Mouse (Mus musculus): ENCODE measurements around the gene Tbc1d22b. TPM values are rescaled to one million over a fixed set of nuclear protein-coding genes. Genes with fewer than 3 reads are reported as not detected.
A peak's percentile ranks its signal among the peaks of the same experiment; 100 is the strongest.
"Not testable (repeated sequence)": the region's sequence is repeated elsewhere in the genome, so short reads cannot be mapped to it uniquely, and the experiment has no call there.

Gene Tbc1d22b
- polyA plus RNA-seq, 1 experiment, result 27.3 TPM

DNA sequence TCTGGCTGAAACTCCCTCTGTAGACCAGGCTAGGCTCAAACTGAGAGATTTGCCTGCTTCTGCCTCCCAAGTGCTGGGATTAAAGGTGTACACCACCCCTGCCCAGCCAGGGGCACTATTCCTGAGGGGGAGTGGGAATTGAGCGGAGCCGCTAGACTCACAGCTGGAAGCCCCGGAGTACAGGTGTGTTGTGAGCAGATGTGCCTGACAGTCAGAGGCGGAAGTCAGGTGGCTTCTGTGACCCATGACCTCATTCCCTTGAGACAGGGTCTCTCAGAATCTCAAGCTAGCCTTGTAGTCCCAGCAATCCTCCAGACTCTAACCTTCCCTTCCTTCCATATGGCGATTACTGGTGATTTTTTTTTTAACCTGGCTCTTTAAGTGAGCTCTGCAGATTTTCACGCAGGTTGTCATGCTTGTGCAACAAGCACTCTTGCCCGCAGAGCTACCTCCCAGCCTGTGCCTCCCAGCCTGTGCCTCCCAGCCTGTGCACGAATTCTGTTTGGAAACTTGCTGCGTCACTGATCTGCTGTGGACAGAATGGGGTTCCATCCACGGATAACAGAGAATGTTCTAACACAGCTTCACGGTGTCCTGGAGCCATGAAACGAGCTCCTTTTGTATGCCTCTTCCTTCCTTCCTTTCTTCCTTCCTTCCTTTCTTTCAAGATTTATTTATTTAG is 40.5 kb upstream of the Tbc1d22b start:
- Histone ChIP-seq H3K4me3 (ENCODE audit: low read depth, low read length) (no peak overlapping the region), H3K27me3 (ENCODE audit: control insufficient read depth, insufficient read depth, low read length) (no peaks in the 10 kb centered on the region), H3K4me1 (ENCODE audit: control insufficient read depth, insufficient read depth, insufficient read length, low read length) (peaks cover 4% of the 10 kb centered on the region), H3K36me3 (ENCODE audit: control insufficient read depth, insufficient read depth, low read length) (no peaks in the 10 kb centered on the region), H3K27ac (ENCODE audit: insufficient read depth, low read depth, low read length) (no peak overlapping the region)
- TF ChIP-seq CTCF (IDR thresholded peaks at IDR 0.05; ENCODE audit: extremely low read depth, insufficient read length, insufficient replicate concordance, low read depth, low read length), result no peak
- TF ChIP-seq POLR2A (IDR thresholded peaks at IDR 0.05; ENCODE audit: low read depth, low read length), result no peak
- whole genome bisulfite sequencing, result 73% methylated on average over 12 of the region's 12 CpGs

DNA sequence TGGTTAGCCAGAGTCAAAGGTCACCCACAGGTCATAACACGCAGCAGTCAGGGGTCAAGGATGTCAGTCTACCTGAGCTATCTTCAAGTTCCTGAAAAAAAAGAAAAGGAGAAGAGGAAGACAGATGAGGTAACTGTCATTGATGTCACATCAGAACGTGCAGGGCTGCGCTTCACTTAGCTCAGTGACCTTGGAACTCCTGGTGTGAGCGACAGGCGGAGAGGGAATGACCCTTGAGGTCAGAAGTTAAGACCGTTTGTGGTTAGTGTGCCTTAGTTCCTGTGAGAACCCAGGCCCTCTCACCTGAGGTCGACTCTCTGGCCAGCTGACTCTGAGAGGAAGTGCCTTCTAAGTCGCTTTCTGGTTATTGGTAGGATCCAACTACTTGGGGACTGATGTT is 38.9 kb upstream of the Tbc1d22b start:
- Histone ChIP-seq H3K27ac (ENCODE audit: insufficient read depth, low read depth, low read length) (no peak overlapping the region), H3K4me3 (ENCODE audit: low read depth, low read length) (no peak overlapping the region), H3K36me3 (ENCODE audit: control insufficient read depth, insufficient read depth, low read length) (no peaks in the 10 kb centered on the region), H3K27me3 (ENCODE audit: control insufficient read depth, insufficient read depth, low read length) (no peaks in the 10 kb centered on the region), H3K4me1 (ENCODE audit: control insufficient read depth, insufficient read depth, insufficient read length, low read length) (peaks cover 2% of the 10 kb centered on the region; the same call in 1 of the 2 replicates)
- WGBS, result 64% methylated on average over 8 of the region's 8 CpGs
- TF ChIP-seq CTCF (IDR thresholded peaks at IDR 0.05; ENCODE audit: extremely low read depth, insufficient read length, insufficient replicate concordance, low read depth, low read length) (no peak), POLR2A (IDR thresholded peaks at IDR 0.05; ENCODE audit: low read depth, low read length) (no peak)

DNA sequence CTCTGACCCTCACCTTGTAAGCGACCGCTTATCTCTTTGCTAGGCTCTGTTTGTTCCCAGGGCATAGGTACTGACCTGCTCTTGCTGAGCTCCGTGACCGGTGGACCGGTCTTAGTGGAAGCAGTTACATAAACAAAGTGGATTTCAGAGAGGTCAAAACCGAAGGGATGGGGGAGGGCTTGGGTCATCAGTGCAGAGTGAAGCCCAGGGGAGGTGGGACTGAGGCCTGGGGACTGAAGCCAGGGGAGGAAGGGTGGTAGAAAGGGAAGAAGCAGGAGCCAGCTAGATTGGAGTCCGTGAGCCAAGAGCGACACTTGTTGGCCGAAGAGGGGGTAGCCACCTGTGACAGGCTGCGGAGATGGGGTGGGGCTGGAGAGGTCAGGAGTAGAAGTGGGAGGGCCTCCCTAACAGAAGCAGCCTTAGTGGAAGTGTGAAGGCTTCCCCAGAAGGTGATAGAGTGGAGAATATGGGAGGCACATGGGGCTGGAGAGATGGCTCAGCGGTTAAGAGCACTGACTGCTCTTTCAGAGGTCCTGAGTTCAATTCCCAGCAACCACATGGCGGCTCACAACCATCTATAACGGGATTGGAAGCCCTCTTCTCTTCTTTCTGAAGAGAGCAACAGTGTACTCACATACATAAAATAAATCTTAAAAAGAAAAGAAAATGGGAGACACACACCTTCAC is 36.4 kb upstream of the Tbc1d22b start:
- Histone ChIP-seq H3K4me3 (ENCODE audit: low read depth, low read length) (no peak overlapping the region), H3K27me3 (ENCODE audit: control insufficient read depth, insufficient read depth, low read length) (no peaks in the 10 kb centered on the region), H3K4me1 (ENCODE audit: control insufficient read depth, insufficient read depth, insufficient read length, low read length) (peaks cover 2% of the 10 kb centered on the region; the same call in 1 of the 2 replicates), H3K27ac (ENCODE audit: insufficient read depth, low read depth, low read length) (no peak overlapping the region), H3K36me3 (ENCODE audit: control insufficient read depth, insufficient read depth, low read length) (no peaks in the 10 kb centered on the region)
- WGBS, result 42% methylated on average over 13 of the region's 13 CpGs
- TF ChIP-seq CTCF (IDR thresholded peaks at IDR 0.05; ENCODE audit: extremely low read depth, insufficient read length, insufficient replicate concordance, low read depth, low read length) (peak; percentile 80), POLR2A (IDR thresholded peaks at IDR 0.05; ENCODE audit: low read depth, low read length) (no peak)

DNA sequence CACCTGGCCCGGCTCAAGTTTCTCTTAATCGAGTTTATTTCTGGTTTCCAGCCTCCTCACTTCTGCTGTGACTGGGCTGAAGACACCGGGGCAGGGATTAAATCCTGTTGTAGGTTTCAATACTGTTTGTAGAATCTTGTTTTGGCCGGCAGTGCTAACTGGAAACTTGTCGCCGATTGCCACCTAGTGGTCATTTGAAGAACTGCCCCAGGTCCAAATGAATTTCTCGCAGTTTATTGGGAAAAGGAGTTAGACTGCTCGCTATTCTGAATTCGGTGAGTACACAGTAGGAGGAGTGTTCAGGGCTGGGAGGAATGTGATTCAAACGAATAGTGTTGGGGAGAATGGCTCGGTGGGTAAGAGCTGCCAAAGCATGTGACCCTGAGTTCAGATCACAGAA is 35.1 kb upstream of the Tbc1d22b start:
- Histone ChIP-seq H3K4me3 (ENCODE audit: low read depth, low read length) (no peak overlapping the region), H3K4me1 (ENCODE audit: control insufficient read depth, insufficient read depth, insufficient read length, low read length) (no peaks in the 10 kb centered on the region), H3K36me3 (ENCODE audit: control insufficient read depth, insufficient read depth, low read length) (no peaks in the 10 kb centered on the region), H3K27me3 (ENCODE audit: control insufficient read depth, insufficient read depth, low read length) (no peaks in the 10 kb centered on the region), H3K27ac (ENCODE audit: insufficient read depth, low read depth, low read length) (no peak overlapping the region)
- TF ChIP-seq CTCF (IDR thresholded peaks at IDR 0.05; ENCODE audit: extremely low read depth, insufficient read length, insufficient replicate concordance, low read depth, low read length) (peak; percentile 82; the same call in 1 of the 2 replicates), POLR2A (IDR thresholded peaks at IDR 0.05; ENCODE audit: low read depth, low read length) (no peak)
- WGBS, result under 1% methylated on average over 11 of the region's 11 CpGs

DNA sequence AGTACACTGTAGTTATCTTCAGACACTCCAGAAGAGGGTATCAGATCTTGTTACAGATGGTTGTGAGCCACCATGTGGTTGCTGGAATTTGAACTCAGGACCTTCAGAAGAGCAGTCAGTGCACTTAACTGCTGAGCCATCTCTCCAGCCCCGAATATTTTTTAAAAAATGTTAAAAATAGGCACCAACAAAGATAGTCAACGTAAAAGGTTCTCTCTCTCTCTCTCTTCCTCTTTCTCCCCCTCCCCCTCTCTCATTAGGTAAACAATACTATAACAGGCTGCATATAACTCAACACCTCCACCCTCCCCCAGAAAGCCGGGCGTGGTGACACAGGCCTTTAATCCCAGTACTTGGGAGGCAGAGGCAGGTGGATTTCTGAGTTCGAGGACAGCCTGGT is 30.9 kb upstream of the Tbc1d22b start:
- not testable (repeated sequence) for H3K36me3 ChIP-seq (ENCODE audit: control insufficient read depth, insufficient read depth, low read length); H3K4me1 ChIP-seq (ENCODE audit: control insufficient read depth, insufficient read depth, insufficient read length, low read length); H3K27me3 ChIP-seq (ENCODE audit: control insufficient read depth, insufficient read depth, low read length); H3K27ac ChIP-seq (ENCODE audit: insufficient read depth, low read depth, low read length); H3K4me3 ChIP-seq (ENCODE audit: low read depth, low read length)
- WGBS, result 83% methylated on average over 5 of the region's 5 CpGs

DNA sequence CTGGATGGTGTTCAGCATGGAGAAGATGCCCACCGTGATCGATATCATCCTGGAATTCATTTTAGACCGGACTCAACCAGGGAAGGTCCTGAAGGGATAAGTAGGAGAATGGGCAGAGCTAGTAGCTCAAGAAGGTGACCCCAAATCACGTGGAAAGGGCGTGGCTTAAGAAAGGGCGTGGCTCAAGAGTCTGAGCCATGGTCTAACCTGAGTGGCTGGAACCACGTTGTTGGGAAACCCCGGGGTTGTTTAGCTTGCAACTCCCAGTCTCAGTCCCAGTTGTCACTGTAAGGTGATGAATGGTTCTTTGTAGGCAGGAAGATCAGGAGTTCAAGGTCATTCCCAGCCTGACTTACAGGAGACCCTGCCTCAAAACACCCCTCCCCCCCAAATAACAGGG is 29.9 kb upstream of the Tbc1d22b start:
- 60% methylated on average over 8 of the region's 8 CpGs for WGBS
- no peak overlapping the region for H3K4me3 ChIP-seq (ENCODE audit: low read depth, low read length)
- TF ChIP-seq POLR2A (IDR thresholded peaks at IDR 0.05; ENCODE audit: low read depth, low read length) (no peak), CTCF (IDR thresholded peaks at IDR 0.05; ENCODE audit: extremely low read depth, insufficient read length, insufficient replicate concordance, low read depth, low read length) (no peak)
- no peaks in the 10 kb centered on the region for H3K27me3 ChIP-seq (ENCODE audit: control insufficient read depth, insufficient read depth, low read length)
- no peaks in the 10 kb centered on the region for H3K4me1 ChIP-seq (ENCODE audit: control insufficient read depth, insufficient read depth, insufficient read length, low read length)
- no peaks in the 10 kb centered on the region for H3K36me3 ChIP-seq (ENCODE audit: control insufficient read depth, insufficient read depth, low read length)
- H3K27ac ChIP-seq (ENCODE audit: insufficient read depth, low read depth, low read length), result no peak overlapping the region

DNA sequence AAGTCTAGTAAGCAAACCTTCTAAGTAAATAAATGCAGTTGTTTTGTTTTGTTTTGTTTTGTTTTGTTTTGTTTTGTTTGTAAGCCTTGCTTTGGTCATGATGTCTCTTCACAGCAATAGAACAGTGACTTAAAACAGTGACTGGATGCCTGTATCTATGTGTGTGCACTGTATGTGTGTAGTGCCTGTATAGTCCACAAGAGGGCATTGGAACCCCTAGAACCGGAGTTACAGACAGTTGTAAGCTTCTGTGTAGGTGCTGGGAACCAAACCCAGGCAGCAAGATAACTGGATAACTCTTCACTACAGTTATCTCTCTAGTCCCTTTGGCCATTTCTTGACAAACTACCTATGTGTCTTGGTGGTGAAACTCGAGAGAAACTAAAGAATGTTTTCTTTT is 24.0 kb upstream of the Tbc1d22b start:
- no peaks in the 10 kb centered on the region for H3K4me1 ChIP-seq (ENCODE audit: control insufficient read depth, insufficient read depth, insufficient read length, low read length)
- WGBS, result 85% methylated on average over 2 of the region's 2 CpGs
- no peaks in the 10 kb centered on the region for H3K27me3 ChIP-seq (ENCODE audit: control insufficient read depth, insufficient read depth, low read length)

More for the DNA sequence above, 24.0 kb upstream of the Tbc1d22b start:
- no peak for TF ChIP-seq POLR2A (IDR thresholded peaks at IDR 0.05; ENCODE audit: low read depth, low read length)
- no peak for TF ChIP-seq CTCF (IDR thresholded peaks at IDR 0.05; ENCODE audit: extremely low read depth, insufficient read length, insufficient replicate concordance, low read depth, low read length)
- no peak overlapping the region for H3K27ac ChIP-seq (ENCODE audit: insufficient read depth, low read depth, low read length)
- H3K4me3 ChIP-seq (ENCODE audit: low read depth, low read length), result no peak overlapping the region
- no peaks in the 10 kb centered on the region for H3K36me3 ChIP-seq (ENCODE audit: control insufficient read depth, insufficient read depth, low read length)

Data from small intestine, adult 2 months (tissue).